Mouse (Mus musculus): ENCODE results near the gene Ap2a2.

GRCm38 (mm10) chr7:141647083-141647482 is 85.1 kb downstream of the Ap2a2 start:
- TF ChIP-seq EP300 (IDR thresholded peaks at IDR 0.05; ENCODE audit: insufficient read depth, low read depth, low read length) (no peak), CTCF (IDR thresholded peaks at IDR 0.05; ENCODE audit: low read depth, low read length) (no peak), POLR2A (IDR thresholded peaks at IDR 0.05; ENCODE audit: insufficient read depth, low read length) (no peak)

All from ES-Bruce4 (cell line).